Mouse (Mus musculus): ENCODE results near the gene Nat8f4. TPM values are rescaled to one million over a fixed set of nuclear protein-coding genes. Genes with fewer than 3 reads are reported as not detected.

Nat8f4 gene
- total RNA-seq, 2 experiments from 2014 or later: not detected

DNA sequence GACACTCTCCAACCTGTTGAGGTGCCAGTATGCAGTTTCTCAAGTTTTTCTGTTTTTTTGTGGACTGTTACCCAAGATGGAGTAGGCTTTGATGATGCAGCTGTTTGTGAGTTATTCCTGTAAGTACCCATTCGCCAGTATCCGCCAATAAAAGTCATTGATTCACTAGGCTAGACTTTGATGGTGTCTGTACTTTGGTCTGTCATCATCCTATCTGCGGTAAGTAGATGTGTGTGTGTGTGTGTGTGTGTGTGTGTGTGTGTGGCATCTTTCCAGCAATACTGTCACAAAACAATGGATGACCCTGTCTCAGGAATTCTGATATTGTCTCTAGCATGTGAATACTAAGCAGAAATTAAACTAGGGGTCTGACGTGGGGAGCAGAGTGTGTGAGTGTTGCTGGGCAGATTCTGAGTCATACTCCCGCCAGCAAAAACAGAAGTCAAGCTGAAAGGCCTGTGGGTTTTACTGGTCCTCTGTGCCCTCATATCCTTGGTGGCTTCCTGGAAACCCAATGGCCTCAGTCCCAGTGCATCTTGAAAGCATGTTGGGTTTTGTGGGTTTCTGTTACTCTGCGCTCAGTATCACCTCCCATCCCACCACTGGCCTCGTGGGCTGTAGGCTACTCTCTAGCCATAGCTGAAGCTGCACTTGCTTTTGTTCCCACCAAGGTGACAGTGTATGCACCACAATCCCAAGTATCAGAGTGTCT lies 53.5 kb downstream of the Nat8f4 start:
- no peak for ATAC-seq (replicated peaks; ENCODE audit: low FRiP score, poor library complexity, severe bottlenecking)

DNA sequence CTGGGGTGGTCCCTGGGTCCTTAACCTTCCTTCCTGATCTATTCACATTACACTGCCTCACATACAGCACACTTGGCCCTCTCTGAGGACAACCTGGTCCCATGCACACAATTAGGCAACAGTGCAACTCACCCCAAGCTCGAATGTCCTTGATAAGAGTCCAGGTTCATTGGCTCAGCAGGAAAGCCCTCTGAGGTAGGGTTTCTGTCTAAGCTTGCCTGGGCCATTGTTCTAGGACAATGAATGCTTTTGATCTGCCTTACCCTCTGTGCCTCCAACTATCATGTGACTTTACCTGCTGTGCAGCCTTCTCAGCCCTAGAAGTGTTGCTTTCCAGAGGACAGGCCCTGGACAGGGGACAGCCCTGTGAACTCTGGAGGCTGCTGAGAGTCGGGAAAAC lies 55.4 kb downstream of the Nat8f4 start:
- no peak for ATAC-seq (replicated peaks; ENCODE audit: low FRiP score, poor library complexity, severe bottlenecking)

Other genes with a start within 250 kb of the Nat8f4 start
- gene Nat8f7, start 191.7 kb downstream of the Nat8f4 start, total RNA-seq (2015; ENCODE audit: low replicate concordance): not detected in 2 replicates
- not detected in 2 replicates for gene Nat8f7, start 191.7 kb downstream of the Nat8f4 start, total RNA-seq (2017; ENCODE audit: low replicate concordance)
- gene Nat8f3, start 139.1 kb downstream of the Nat8f4 start, total RNA-seq (2015; ENCODE audit: low replicate concordance): not detected in 2 replicates
- gene Nat8f3, start 139.1 kb downstream of the Nat8f4 start, total RNA-seq (2017; ENCODE audit: low replicate concordance): not detected in 2 replicates
- gene Nat8f6, start 83.9 kb downstream of the Nat8f4 start, total RNA-seq (2015; ENCODE audit: low replicate concordance): not detected in 2 replicates
- 1.3 TPM in 1 of 2 replicates, not detected in the other for gene Nat8f6, start 83.9 kb downstream of the Nat8f4 start, total RNA-seq (2017; ENCODE audit: low replicate concordance)
- not detected in 2 replicates for gene Nat8f5, start 83.9 kb downstream of the Nat8f4 start, total RNA-seq (2015; ENCODE audit: low replicate concordance)
- gene Nat8f5, start 83.9 kb downstream of the Nat8f4 start, total RNA-seq (2017; ENCODE audit: low replicate concordance): not detected in 2 replicates
- not detected in 2 replicates for gene Nat8, start 72.8 kb downstream of the Nat8f4 start, total RNA-seq (2015; ENCODE audit: low replicate concordance)
- gene Nat8, start 72.8 kb downstream of the Nat8f4 start, total RNA-seq (2017; ENCODE audit: low replicate concordance): not detected in 2 replicates
- gene Nat8f2, start 35.7 kb downstream of the Nat8f4 start, total RNA-seq (2015; ENCODE audit: low replicate concordance): not detected in 2 replicates
- gene Nat8f2, start 35.7 kb downstream of the Nat8f4 start, total RNA-seq (2017; ENCODE audit: low replicate concordance): not detected in 2 replicates
- gene Tprkb, start 7.0 kb upstream of the Nat8f4 start, total RNA-seq (2015; ENCODE audit: low replicate concordance): 7.3 and 10.4 TPM in 2 replicates
- gene Tprkb, start 7.0 kb upstream of the Nat8f4 start, total RNA-seq (2017; ENCODE audit: low replicate concordance): 4.3 and 11.9 TPM in 2 replicates
- not detected in 2 replicates for gene Nat8f1, start 10.8 kb upstream of the Nat8f4 start, total RNA-seq (2015; ENCODE audit: low replicate concordance)
- 0.42 and 4.8 TPM in 2 replicates for gene Nat8f1, start 10.8 kb upstream of the Nat8f4 start, total RNA-seq (2017; ENCODE audit: low replicate concordance)
- gene Dusp11, start 56.8 kb upstream of the Nat8f4 start, total RNA-seq (2015; ENCODE audit: low replicate concordance): 64.8 and 77.0 TPM in 2 replicates
- 34.7 and 35.2 TPM in 2 replicates for gene Dusp11, start 56.8 kb upstream of the Nat8f4 start, total RNA-seq (2017; ENCODE audit: low replicate concordance)
- gene Figla, start 111.3 kb upstream of the Nat8f4 start, total RNA-seq (2015; ENCODE audit: low replicate concordance): not detected in 2 replicates
- not detected in 2 replicates for gene Figla, start 111.3 kb upstream of the Nat8f4 start, total RNA-seq (2017; ENCODE audit: low replicate concordance)
- gene Add2, start 123.8 kb upstream of the Nat8f4 start, total RNA-seq (2015; ENCODE audit: low replicate concordance): 126 and 151 TPM in 2 replicates
- 256 and 310 TPM in 2 replicates for gene Add2, start 123.8 kb upstream of the Nat8f4 start, total RNA-seq (2017; ENCODE audit: low replicate concordance)